Mouse (Mus musculus) heart, adult 2 months (tissue): ENCODE results near the gene Slc22a12. TPM values are rescaled to one million over a fixed set of nuclear protein-coding genes. Genes with fewer than 3 reads are reported as not detected.

Experiments
- DNase-seq, 2 experiments: peaks; one replicate each; pipeline ENCODE4 v3.0.0; 2021
- H3K27ac ChIP-seq: fragments of 200-600 bp; 2 replicates; pipeline ENCODE4 v1.8.1; 2022
- H3K27me3 ChIP-seq: fragments of 200-500 bp; 2 replicates; pipeline ENCODE4 v1.6.1; 2012; ENCODE audit warnings: mild to moderate bottlenecking, low read length, inconsistent platforms, mixed read lengths; ENCODE audit not compliant: control insufficient read depth, insufficient read depth
- H3K36me3 ChIP-seq: fragments of 200-500 bp; 2 replicates; pipeline ENCODE4 v1.6.1; 2012; ENCODE audit warnings: low read length, inconsistent platforms; ENCODE audit not compliant: control insufficient read depth, insufficient read depth
- H3K4me1 ChIP-seq: fragments of 200-500 bp; 2 replicates; pipeline ENCODE4 v1.6.1; 2011; ENCODE audit warnings: low read length; ENCODE audit not compliant: control insufficient read depth, insufficient read depth
- H3K4me3 ChIP-seq: fragments of 200-600 bp; 2 replicates; pipeline ENCODE4 v1.8.1; 2022
- H3K79me2 ChIP-seq: fragments of 200-500 bp; replicated peaks from 2 replicates; pipeline ENCODE4 v1.6.1; 2012; ENCODE audit warnings: mild to moderate bottlenecking, inconsistent platforms, low read length, moderate library complexity, mixed read lengths; ENCODE audit not compliant: control insufficient read depth, insufficient read depth
- H3K9ac ChIP-seq: fragments of 200-500 bp; 2 replicates; pipeline ENCODE4 v1.6.1; 2012; ENCODE audit warnings: low read depth, mild to moderate bottlenecking, control low read depth, inconsistent platforms, low read length, mixed read lengths
- CTCF ChIP-seq: fragments of 200-600 bp; IDR thresholded peaks from 2 replicates; pipeline ENCODE4 v1.8.1; 2022; ENCODE audit warnings: antibody characterized with exemption, mild to moderate bottlenecking, moderate library complexity
- EP300 ChIP-seq: fragments of 200-500 bp; IDR thresholded peaks from 2 replicates; pipeline ENCODE4 v1.6.1; 2011; ENCODE audit warnings: low read depth, low read length, control low read depth; ENCODE audit not compliant: insufficient read depth
- POLR2A ChIP-seq: fragments of 200-500 bp; IDR thresholded peaks from 2 replicates; pipeline ENCODE4 v1.6.1; 2011; ENCODE audit warnings: mild to moderate bottlenecking, low read depth, low read length, control low read depth; ENCODE audit not compliant: insufficient read depth
- WGBS: fragments of 180-500 bp; shearing (Covaris S2); methylation state at CpG from one replicate; pipeline ENCODE4 v1.1.7; 2018; 5-methylcytosine and 5-hydroxymethylcytosine counted together
- intact Hi-C: fragments of 180-260 bp; cut with DNase I; formaldehyde crosslinking; loops from one replicate; pipeline ENCODE4 v1.15.1; 2025
- polyA plus RNA-seq: library from polyadenylated mRNA; depleted of rRNA; stranded (reverse); fragments of >200 nt; gene quantifications from 2 replicates; pipeline ENCODE4 v1.2.3, GENCODE M21; 2012
- total RNA-seq, 2 experiments: library from RNA; stranded (reverse); gene quantifications; 2 replicates each; pipeline ENCODE4 v1.2.3; 2021

Gene Slc22a12
- total and polyA plus RNA-seq, 3 experiments, result not detected

DNA sequence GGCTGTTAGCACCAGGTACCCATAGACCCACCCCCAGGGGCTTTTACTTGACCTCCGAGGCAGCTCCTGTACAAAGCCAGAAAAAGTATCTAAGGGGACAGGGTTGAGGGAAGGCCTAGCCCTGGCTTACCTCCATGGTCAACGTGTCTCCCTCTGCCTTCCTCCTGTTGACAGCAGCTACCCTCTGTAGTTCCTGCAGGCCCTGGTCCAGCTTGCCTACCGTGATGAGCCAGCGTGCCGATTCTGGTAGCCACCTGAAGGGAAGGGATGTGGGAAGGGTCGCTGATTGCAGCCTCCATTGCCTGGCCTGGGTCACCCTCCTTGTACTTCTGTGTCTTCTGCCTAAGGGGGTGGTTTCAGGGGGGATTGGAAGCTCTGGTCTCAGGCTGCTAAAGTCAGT, 4.3 kb downstream of the Slc22a12 start:
- no peak overlapping the region for H3K27ac ChIP-seq
- intact Hi-C loops, result no loop called here
- TF ChIP-seq POLR2A (no peak), EP300 (no peak)
- no peak overlapping the region for H3K9ac ChIP-seq
- no peaks in the 10 kb centered on the region for H3K79me2 ChIP-seq
- H3K36me3 ChIP-seq, result no peaks in the 10 kb centered on the region
- no peaks in the 10 kb centered on the region for H3K27me3 ChIP-seq
- no peaks in the 10 kb centered on the region for H3K4me1 ChIP-seq
- H3K4me3 ChIP-seq, result no peak overlapping the region
- 85% methylated on average over 6 of the region's 6 CpGs for WGBS
- DNase-seq, result no peak

- H3K27me3 ChIP-seq, result no peaks in the 10 kb centered on the region
- no peaks in the 10 kb centered on the region for H3K4me1 ChIP-seq
- no peak for TF ChIP-seq POLR2A
- no peak for TF ChIP-seq CTCF
- H3K9ac ChIP-seq, result no peak overlapping the region
- WGBS, result 40% methylated on average over 8 of the region's 8 CpGs
- H3K27ac ChIP-seq, result no peak overlapping the region
- DNase-seq, result no peak
- H3K36me3 ChIP-seq, result no peaks in the 10 kb centered on the region
- H3K79me2 ChIP-seq, result no peaks in the 10 kb centered on the region
- intact Hi-C loops, result no loop called here
- no peak overlapping the region for H3K4me3 ChIP-seq
Observed at GRCm38 (mm10) chr19:6537526-6537925, 5.3 kb downstream of the Slc22a12 start.

GRCm38 (mm10) chr19:6536696-6537095, 6.1 kb downstream of the Slc22a12 start:
- Histone ChIP-seq H3K4me3 (no peak overlapping the region), H3K27ac (no peak overlapping the region), H3K27me3 (peaks cover 2% of the 10 kb centered on the region; the same call in 1 of the 2 replicates), H3K4me1 (no peaks in the 10 kb centered on the region), H3K79me2 (no peaks in the 10 kb centered on the region), H3K36me3 (no peaks in the 10 kb centered on the region), H3K9ac (no peak overlapping the region)
- intact Hi-C loops, result no loop called here
- WGBS, result 72% methylated on average over 6 of the region's 6 CpGs
- no peak for DNase-seq
- TF ChIP-seq POLR2A, result no peak
- no peak for TF ChIP-seq CTCF
- no peak for TF ChIP-seq EP300

GRCm38 (mm10) chr19:6536201-6536600, 6.6 kb downstream of the Slc22a12 start:
- TF ChIP-seq POLR2A (no peak), CTCF (no peak), EP300 (no peak)
- H3K9ac ChIP-seq, result no peak overlapping the region
- peaks cover 3% of the 10 kb centered on the region for H3K27me3 ChIP-seq
- no peak for DNase-seq
- no peaks in the 10 kb centered on the region for H3K79me2 ChIP-seq
- 79% methylated on average over 3 of the region's 3 CpGs for WGBS
- no peaks in the 10 kb centered on the region for H3K36me3 ChIP-seq
- H3K4me3 ChIP-seq, result no peak overlapping the region
- no peaks in the 10 kb centered on the region for H3K4me1 ChIP-seq
- H3K27ac ChIP-seq, result no peak overlapping the region
- intact Hi-C loops, result no loop called here

DNA sequence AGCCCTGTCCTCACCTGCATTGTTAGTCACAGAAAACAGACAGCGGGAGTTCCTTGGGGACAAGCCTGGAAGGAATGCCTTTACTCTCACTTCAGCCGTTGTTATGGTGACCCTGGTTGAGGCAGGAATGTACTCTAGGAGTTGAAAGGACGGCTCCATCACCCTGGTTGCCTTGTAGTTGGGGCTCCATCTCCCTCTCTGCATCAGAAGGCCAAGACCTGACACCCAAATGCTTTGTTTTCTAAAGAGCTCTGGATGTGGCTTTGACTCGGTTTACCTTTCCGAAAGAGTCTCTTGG, 8.8 kb downstream of the Slc22a12 start:
- no peaks in the 10 kb centered on the region for H3K36me3 ChIP-seq
- TF ChIP-seq EP300 (no peak), POLR2A (no peak), CTCF (no peak)
- H3K27me3 ChIP-seq, result peaks cover 3% of the 10 kb centered on the region
- no peak overlapping the region for H3K9ac ChIP-seq
- H3K4me1 ChIP-seq, result 0 out of 2 replicates have a peak, but pooled peaks cover 1% of the 10 kb centered on the region
- DNase-seq, result no peak
- no peaks in the 10 kb centered on the region for H3K79me2 ChIP-seq
- intact Hi-C loops, result no loop called here
- 76% methylated on average over 5 of the region's 5 CpGs for WGBS
- no peak overlapping the region for H3K27ac ChIP-seq
- H3K4me3 ChIP-seq, result no peak overlapping the region

- no peak for DNase-seq
- Histone ChIP-seq H3K79me2 (no peaks in the 10 kb centered on the region), H3K4me1 (0 out of 2 replicates have a peak, but pooled peaks cover 1% of the 10 kb centered on the region), H3K27ac (no peak overlapping the region), H3K4me3 (no peak overlapping the region), H3K36me3 (no peaks in the 10 kb centered on the region), H3K9ac (no peak overlapping the region), H3K27me3 (peaks cover 3% of the 10 kb centered on the region)
- 85% methylated on average over 11 of the region's 11 CpGs for WGBS
- intact Hi-C loops, result no loop called here
- TF ChIP-seq EP300 (no peak), POLR2A (no peak), CTCF (no peak)
Observed at GRCm38 (mm10) chr19:6533290-6534117, 9.3 kb downstream of the Slc22a12 start.
